Mouse (Mus musculus) bone marrow, adult 2 months (tissue): ENCODE measurements around the gene Prrc2c.

ENCODE experiments used
- CTCF ChIP-seq: fragments of 200-500 bp; IDR thresholded peaks from 2 replicates; pipeline ENCODE4 v1.5.1; 2011; ENCODE audit warnings: low read length, control low read depth; ENCODE audit not compliant: control insufficient read depth, insufficient read depth
- POLR2A ChIP-seq: fragments of 200-500 bp; IDR thresholded peaks from 2 replicates; pipeline ENCODE4 v1.6.1; 2011; ENCODE audit warnings: low read depth, mild to moderate bottlenecking, control low read depth, low read length, borderline replicate concordance; ENCODE audit not compliant: control insufficient read depth

GRCm38 (mm10) chr1:162638535-162638934 lies 101.8 kb downstream of the Prrc2c start:
- TF ChIP-seq CTCF (no peak), POLR2A (no peak)
